Mouse (Mus musculus) G1E (cell line): ENCODE measurements at regions not wholly inside any gene's neighbourhood (a gene's known extent, or its start where the extent isn't known, plus 50 kb on each side); places are given as distances from the start of the nearest gene placed in this dataset.

Source experiments
- ATAC-seq: 2 replicates; pipeline ENCODE4 v1.8.0; 2016; ENCODE audit warnings: mild to moderate bottlenecking; ENCODE audit not compliant: insufficient number of reproducible peaks, poor library complexity, low FRiP score, severe bottlenecking; ENCODE audit errors: extremely low read depth
- DNase-seq: peaks from one replicate; pipeline ENCODE4 v3.0.0; 2012; ENCODE audit warnings: low spot score
- H3K27me3 ChIP-seq: 2 replicates; pipeline ENCODE4 v1.6.1; 2012; ENCODE audit warnings: mild to moderate bottlenecking, low read length, inconsistent platforms; ENCODE audit not compliant: insufficient read depth
- H3K36me3 ChIP-seq: replicated peaks from 2 replicates; pipeline ENCODE3; 2012; ENCODE audit warnings: mild to moderate bottlenecking, inconsistent platforms
- H3K4me1 ChIP-seq: 2 replicates; pipeline ENCODE4 v1.6.1; 2012; ENCODE audit warnings: low read depth, low read length, inconsistent platforms, mixed read lengths; ENCODE audit not compliant: insufficient read depth
- H3K4me3 ChIP-seq: 2 replicates; pipeline ENCODE4 v1.5.1; 2012; ENCODE audit warnings: low read depth, mild to moderate bottlenecking, inconsistent platforms, low read length, moderate library complexity, mixed read lengths
- H3K9me3 ChIP-seq: replicated peaks from 2 replicates; pipeline ENCODE4 v1.6.1; 2012; ENCODE audit warnings: inconsistent platforms
- CTCF ChIP-seq: IDR thresholded peaks from 2 replicates; pipeline ENCODE4 v1.5.1; 2012; ENCODE audit warnings: low read depth, low read length, inconsistent platforms, mixed read lengths
- GATA1 ChIP-seq: IDR thresholded peaks from 2 replicates; pipeline ENCODE4 v1.6.1; 2012; ENCODE audit warnings: borderline replicate concordance, low read length, inconsistent platforms, mixed read lengths
- GATA2 ChIP-seq: IDR thresholded peaks from 2 replicates; pipeline ENCODE4 v1.6.1; 2012; ENCODE audit warnings: low read depth, low read length, inconsistent platforms, borderline replicate concordance
- POLR2AphosphoS5 ChIP-seq: IDR thresholded peaks from 2 replicates; pipeline ENCODE4 v1.6.1; 2012; ENCODE audit warnings: low read depth, low read length, inconsistent platforms; ENCODE audit not compliant: insufficient replicate concordance
- TAL1 ChIP-seq: conservative IDR thresholded peaks from 2 replicates; pipeline ENCODE4 v1.6.1; 2012; ENCODE audit warnings: low read depth, low read length, inconsistent platforms, mixed read lengths

DNA sequence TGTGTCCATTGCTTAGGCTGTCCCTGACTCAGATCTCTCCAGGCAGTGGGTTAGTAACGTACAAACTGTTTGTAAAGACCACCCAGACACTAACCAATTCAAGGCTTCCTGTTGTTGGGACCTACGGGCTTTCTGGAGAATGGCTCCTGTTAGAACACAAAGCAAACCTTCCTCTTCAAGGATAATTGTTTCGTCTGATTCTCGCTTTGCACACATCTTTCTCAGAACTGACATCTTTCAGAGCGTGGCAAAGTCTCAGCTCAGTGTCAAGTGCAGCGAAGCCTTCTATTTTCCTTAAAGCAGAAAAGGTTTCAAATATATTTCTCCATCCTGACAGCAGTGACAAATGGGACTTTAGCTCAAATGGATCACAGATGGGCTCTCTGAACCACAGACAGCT, 76.9 kb downstream of the Rps29 start:
- Histone ChIP-seq H3K27me3 (no peaks in the 10 kb centered on the region), H3K36me3 (no peaks in the 10 kb centered on the region), H3K4me1 (no peaks in the 10 kb centered on the region), H3K4me3 (no peak overlapping the region), H3K9me3 (no peaks in the 10 kb centered on the region)
- DNase-seq: no peak
- no peak for ATAC-seq
- TF ChIP-seq GATA2 (no peak), CTCF (no peak)

DNA sequence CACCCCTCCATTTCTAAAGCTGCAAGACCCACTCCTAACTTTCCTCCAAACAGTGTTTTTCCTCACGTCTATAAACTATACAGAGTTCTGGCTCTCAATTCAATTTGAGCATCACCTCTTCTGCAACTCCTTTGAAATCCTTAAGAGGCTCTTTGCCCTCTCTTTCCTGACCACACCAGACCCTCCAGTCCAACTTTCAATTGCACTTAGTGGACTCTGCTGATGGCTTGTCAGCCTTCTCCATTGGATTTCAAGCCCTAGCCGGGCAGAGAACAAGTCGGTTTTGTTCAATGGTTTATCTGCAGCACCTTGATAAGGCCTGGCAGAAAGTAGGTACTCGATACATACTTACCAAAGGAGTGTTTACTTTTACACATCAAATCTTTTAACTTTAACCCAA, 119.4 kb downstream of the Rps29 start:
- H3K4me1 ChIP-seq: no peaks in the 10 kb centered on the region
- H3K27me3 ChIP-seq: no peaks in the 10 kb centered on the region
- no peaks in the 10 kb centered on the region for H3K36me3 ChIP-seq
- ATAC-seq (no peak), DNase-seq (no peak)
- TF ChIP-seq TAL1: no peak
- no peak for TF ChIP-seq GATA1
- H3K4me3 ChIP-seq: no peak overlapping the region
- no peaks in the 10 kb centered on the region for H3K9me3 ChIP-seq

DNA sequence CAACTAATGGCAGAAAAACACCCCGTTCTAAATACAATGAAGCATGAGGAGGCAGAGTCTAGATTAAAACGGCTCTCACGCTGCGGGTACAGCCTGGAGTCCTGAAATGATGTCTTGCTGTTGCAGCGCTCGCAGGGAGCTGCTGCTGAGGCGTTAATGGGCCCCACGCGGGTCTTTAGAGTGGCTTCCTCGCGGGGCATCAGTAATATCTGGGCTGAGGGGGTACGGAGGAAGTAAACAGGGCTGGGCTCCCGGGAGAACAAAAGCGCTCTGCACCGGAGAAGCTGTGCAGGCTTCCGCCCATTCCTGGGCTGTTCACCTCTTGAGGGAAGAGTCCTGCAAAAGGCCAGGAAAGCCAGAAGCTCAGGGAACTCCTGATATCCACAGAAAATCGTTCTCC, 135.4 kb downstream of the Rps29 start:
- no peak overlapping the region for H3K4me3 ChIP-seq
- no peaks in the 10 kb centered on the region for H3K27me3 ChIP-seq
- no peaks in the 10 kb centered on the region for H3K36me3 ChIP-seq
- TF ChIP-seq TAL1: no peak
- no peak for TF ChIP-seq GATA1
- TF ChIP-seq POLR2AphosphoS5: no peak
- no peak for DNase-seq
- H3K9me3 ChIP-seq: no peaks in the 10 kb centered on the region
- H3K4me1 ChIP-seq: no peaks in the 10 kb centered on the region
- no peak for ATAC-seq

DNA sequence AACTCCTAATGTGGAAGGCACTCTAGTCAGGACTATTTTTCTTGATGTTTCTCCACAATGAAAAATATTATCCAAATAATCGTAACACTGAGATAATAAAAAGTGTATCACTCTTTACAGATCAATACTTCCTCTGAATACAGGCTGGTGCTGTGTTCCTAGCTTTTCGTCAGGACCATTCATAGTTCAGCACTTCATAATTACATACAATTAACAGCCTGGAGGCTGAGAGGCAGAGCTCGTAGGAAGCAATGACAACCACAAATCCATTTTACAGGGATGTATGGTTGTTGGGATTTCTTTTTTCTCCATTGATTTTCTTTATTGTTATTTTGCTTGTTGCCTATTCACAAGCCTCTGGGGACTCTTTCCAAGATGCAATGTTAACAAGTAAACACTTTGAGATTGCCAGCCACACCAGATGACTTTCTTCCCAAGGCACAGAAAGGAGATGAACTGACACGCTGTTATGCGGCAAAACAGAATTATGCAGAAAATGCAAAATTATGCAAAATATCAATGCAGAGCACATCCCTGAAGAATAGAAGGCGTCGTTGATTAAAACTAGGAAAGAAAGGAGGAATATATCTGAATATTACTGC, 142.2 kb downstream of the Rps29 start:
- no peaks in the 10 kb centered on the region for H3K36me3 ChIP-seq
- H3K27me3 ChIP-seq: no peaks in the 10 kb centered on the region
- DNase-seq (no peak), ATAC-seq (no peak)
- no peak overlapping the region for H3K4me3 ChIP-seq
- H3K4me1 ChIP-seq: no peaks in the 10 kb centered on the region
- H3K9me3 ChIP-seq: peaks cover 6% of the 10 kb centered on the region
- TF ChIP-seq TAL1: no peak
- TF ChIP-seq CTCF: no peak
- TF ChIP-seq GATA2: no peak
- TF ChIP-seq POLR2AphosphoS5: no peak
- TF ChIP-seq GATA1: no peak

DNA sequence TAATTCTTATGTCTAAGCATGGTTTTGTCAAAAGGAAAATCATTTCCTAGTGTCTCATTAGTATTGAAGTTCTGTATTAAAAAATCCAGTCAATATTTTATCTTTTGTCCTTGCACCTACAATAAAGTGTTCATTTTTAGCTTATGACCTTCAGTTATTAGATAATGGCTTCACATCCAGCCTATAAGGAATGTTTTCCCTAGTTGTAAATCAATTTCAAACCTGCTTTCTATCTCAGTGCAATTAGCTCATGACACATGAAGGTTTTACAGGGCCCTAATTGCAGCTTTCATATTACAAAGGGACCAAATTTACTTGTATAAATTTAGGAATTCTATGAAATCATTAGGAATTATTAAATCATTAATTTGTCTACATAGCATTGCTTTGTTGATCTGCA, 153.8 kb downstream of the Rps29 start:
- DNase-seq: no peak
- ATAC-seq: no peak
- H3K4me1 ChIP-seq: no peaks in the 10 kb centered on the region
- no peaks in the 10 kb centered on the region for H3K27me3 ChIP-seq
- no peak overlapping the region for H3K4me3 ChIP-seq
- H3K9me3 ChIP-seq: no peaks in the 10 kb centered on the region
- no peaks in the 10 kb centered on the region for H3K36me3 ChIP-seq
- no peak for TF ChIP-seq GATA2
- TF ChIP-seq TAL1: no peak
- no peak for TF ChIP-seq CTCF
- TF ChIP-seq GATA1: no peak
- no peak for TF ChIP-seq POLR2AphosphoS5

DNA sequence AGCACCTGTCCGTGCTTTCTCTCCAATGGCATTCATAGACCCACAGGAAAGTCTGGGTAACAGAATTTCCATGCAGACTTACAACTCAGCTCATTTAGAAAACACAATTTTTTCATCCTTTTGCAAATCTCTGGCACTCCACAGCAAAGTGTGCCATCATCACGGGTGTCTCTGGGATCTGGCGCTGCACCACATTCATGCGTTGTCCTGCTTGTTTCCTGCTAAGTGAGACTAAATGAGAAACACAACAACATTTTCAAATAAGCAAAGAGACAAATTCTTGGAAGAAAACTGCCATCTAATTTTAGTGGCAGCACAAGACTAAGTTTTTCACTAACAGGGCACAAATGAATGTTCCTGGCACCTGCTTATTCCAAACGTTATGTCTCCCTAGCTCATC, 156.9 kb downstream of the Rps29 start:
- ATAC-seq (no peak), DNase-seq (no peak)
- no peak overlapping the region for H3K4me3 ChIP-seq
- H3K36me3 ChIP-seq: no peaks in the 10 kb centered on the region
- H3K4me1 ChIP-seq: no peaks in the 10 kb centered on the region
- TF ChIP-seq TAL1 (no peak), CTCF (no peak), GATA1 (no peak), POLR2AphosphoS5 (no peak), GATA2 (no peak)
- H3K27me3 ChIP-seq: no peaks in the 10 kb centered on the region
- no peaks in the 10 kb centered on the region for H3K9me3 ChIP-seq

DNA sequence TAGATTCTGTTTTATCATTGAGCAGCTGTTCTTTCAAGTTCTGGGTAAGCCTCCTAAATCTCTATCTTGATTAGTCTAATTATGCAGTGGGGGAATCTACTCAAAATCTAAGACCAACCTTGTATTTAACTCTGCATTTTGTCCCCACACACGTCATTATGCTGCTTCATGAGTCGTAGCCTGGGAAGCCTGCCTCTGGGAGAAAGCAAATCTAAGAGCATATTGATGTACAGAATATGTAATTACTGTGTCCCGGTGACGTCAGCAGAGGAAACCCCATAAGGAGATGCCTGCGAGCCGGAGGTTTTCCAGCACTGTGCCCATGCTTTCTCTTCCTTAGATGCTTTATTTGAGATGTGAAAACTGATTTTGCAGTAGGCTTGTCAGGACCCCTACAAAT, 161.7 kb downstream of the Rps29 start:
- no peaks in the 10 kb centered on the region for H3K36me3 ChIP-seq
- DNase-seq (no peak), ATAC-seq (no peak)
- H3K9me3 ChIP-seq: no peaks in the 10 kb centered on the region
- TF ChIP-seq TAL1 (no peak), GATA2 (no peak), GATA1 (no peak), CTCF (no peak), POLR2AphosphoS5 (no peak)
- no peaks in the 10 kb centered on the region for H3K4me1 ChIP-seq
- no peak overlapping the region for H3K4me3 ChIP-seq
- H3K27me3 ChIP-seq: no peaks in the 10 kb centered on the region
